Mouse (Mus musculus) embryonic fibroblast, embryonic 13.5 days (primary cell): Measurements from ENCODE around the gene Sik3. TPM values are rescaled to one million over a fixed set of nuclear protein-coding genes. Genes with fewer than 3 reads are reported as not detected.

Source experiments
- H3K27ac ChIP-seq: 2 replicates; pipeline ENCODE4 v1.5.1; 2012; ENCODE audit warnings: low read length, control low read depth, inconsistent platforms; ENCODE audit not compliant: insufficient read depth
- H3K4me1 ChIP-seq: 2 replicates; pipeline ENCODE4 v1.6.1; 2011; ENCODE audit warnings: low read length; ENCODE audit not compliant: control insufficient read depth, insufficient read depth
- H3K4me3 ChIP-seq: 2 replicates; pipeline ENCODE4 v1.5.1; 2011; ENCODE audit warnings: mild to moderate bottlenecking, control low read depth, low read length; ENCODE audit not compliant: insufficient read depth
- CTCF ChIP-seq: IDR thresholded peaks from 2 replicates; pipeline ENCODE4 v1.5.1; 2011; ENCODE audit warnings: mild to moderate bottlenecking, control low read depth, low read length, moderate library complexity, borderline replicate concordance; ENCODE audit not compliant: insufficient read depth
- POLR2A ChIP-seq: IDR thresholded peaks from 2 replicates; pipeline ENCODE4 v1.6.1; 2011; ENCODE audit warnings: low read depth, mild to moderate bottlenecking, control low read depth, low read length, moderate library complexity
- polyA plus RNA-seq: library from polyadenylated mRNA; stranded (reverse); fragments of >200 nt; gene quantifications from 2 replicates; pipeline ENCODE4 v1.2.4, GENCODE M21; 2011; ENCODE audit warnings: low read depth; ENCODE audit not compliant: missing spikeins, insufficient read length

Gene Sik3
- polyA plus RNA-seq = 37.7 and 41.1 TPM in 2 replicates

DNA sequence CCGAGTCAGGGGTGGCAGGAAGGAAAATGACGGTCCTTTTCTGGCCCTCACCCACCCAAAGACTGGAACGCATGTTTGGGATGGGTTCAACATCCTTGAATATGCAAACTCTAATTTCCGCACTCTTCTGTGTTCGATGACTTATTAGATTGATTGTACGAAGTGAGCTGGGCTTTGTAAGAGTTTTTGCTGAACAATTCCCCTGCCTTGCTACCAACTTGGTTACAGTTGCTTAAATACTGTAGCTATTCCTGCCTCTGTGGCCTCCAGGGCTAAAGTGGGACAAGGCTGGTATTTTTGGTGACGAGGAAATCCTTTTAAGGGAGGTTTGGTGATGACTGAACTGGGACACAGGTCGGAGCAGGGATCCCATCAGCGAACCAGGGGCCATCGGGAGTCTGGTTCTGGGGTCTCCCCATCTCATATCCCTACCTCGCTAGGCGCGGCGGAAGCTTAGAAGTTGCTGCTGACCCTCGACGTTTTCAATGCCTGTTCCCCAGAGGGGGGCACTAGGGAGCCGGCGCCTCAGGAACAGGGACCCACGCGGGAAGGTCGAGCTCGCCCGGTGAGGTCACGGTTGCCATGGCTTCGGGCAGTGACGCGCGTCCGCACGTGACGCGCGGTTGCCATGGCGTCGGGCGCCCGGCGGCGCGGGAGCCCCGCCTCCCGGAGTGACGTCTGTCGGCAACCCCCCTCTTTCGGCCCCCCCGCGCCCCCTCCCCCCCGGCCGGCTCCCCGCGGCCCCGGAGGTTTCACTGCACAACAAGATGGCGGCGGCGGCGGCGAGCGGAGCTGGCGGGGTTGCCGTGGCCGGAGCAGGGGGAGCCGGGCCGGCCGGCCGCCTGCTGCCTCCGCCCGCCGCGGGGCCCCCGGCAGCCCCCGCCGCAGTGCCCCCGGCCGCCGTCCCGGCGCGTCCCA, at the start of gene Sik3, which contains the start of gene Pafah1b2:
Gene Sik3, plus strand, starts transcription at position 730 of the 918 bp plus-strand sequence.
Gene Pafah1b2, minus strand, starts transcription at position 600 of the 918 bp plus-strand sequence.
- peak within 1 kb of the TSS; percentile 79 for H3K4me3 ChIP-seq
- peaks cover 18% of the 10 kb centered on the region for H3K4me1 ChIP-seq
- peak within 1 kb of the TSS; percentile 51 for H3K27ac ChIP-seq
- peak; percentile 57 for TF ChIP-seq CTCF
- TF ChIP-seq POLR2A = no peak

DNA sequence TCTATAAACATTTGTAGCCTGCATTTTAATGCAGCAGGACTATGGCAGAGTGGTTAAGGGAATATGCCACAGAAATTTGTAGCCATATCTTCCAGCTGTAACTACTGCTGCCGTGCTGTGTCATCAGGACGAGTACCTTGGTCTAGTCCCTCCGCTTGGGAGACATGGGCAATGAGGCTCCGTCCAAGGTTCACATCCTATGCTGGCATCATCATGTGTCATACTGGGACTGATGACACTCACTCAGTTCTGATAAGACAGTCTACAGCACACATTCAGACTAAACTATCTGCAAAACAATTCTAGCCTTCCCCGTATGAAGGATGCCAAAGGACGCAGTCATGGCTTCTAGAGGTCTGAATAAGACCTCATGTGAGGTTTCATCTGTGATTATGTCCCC, 49.0 kb upstream of the Sik3 start:
- Histone ChIP-seq H3K4me1 (peaks cover 2% of the 10 kb centered on the region; the same call in 1 of the 2 replicates), H3K27ac (no peak overlapping the region), H3K4me3 (no peak overlapping the region)
- TF ChIP-seq CTCF (no peak), POLR2A (no peak)

DNA sequence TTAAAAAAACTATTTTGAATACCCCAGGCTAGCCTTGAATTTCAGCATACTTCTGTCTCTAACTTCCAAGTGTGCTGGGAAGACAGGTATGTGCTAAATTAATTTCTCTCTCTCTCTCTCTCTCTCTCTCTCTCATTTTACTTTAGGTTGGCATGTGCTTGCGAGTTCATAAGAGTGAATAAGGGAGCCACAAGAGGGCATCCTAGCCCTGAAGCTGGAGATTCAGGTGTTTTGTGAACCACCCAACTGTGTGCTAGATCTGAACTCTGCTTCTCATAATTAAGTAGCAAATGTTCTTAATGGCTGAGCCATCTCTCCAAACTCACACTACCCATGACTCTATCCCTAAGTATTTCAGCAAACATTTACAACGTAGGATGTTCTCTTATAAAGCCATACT, 35.7 kb upstream of the Sik3 start:
- TF ChIP-seq POLR2A (no peak), CTCF (no peak)
- no peak overlapping the region for H3K27ac ChIP-seq
- peaks cover 7% of the 10 kb centered on the region for H3K4me1 ChIP-seq
- no peak overlapping the region for H3K4me3 ChIP-seq

- H3K4me3 ChIP-seq = no peak overlapping the region
- no peak for TF ChIP-seq CTCF
- TF ChIP-seq POLR2A = no peak
- peaks cover 10% of the 10 kb centered on the region for H3K4me1 ChIP-seq
- no peak overlapping the region for H3K27ac ChIP-seq
These were observed 32.8 kb upstream of the Sik3 start for GRCm38 (mm10) chr9:45979778-45980177.

GRCm38 (mm10) chr9:45980611-45981010, 32.0 kb upstream of the Sik3 start:
- Histone ChIP-seq H3K27ac (no peak overlapping the region), H3K4me1 (peaks cover 10% of the 10 kb centered on the region), H3K4me3 (no peak overlapping the region)
- TF ChIP-seq CTCF (no peak), POLR2A (no peak)

DNA sequence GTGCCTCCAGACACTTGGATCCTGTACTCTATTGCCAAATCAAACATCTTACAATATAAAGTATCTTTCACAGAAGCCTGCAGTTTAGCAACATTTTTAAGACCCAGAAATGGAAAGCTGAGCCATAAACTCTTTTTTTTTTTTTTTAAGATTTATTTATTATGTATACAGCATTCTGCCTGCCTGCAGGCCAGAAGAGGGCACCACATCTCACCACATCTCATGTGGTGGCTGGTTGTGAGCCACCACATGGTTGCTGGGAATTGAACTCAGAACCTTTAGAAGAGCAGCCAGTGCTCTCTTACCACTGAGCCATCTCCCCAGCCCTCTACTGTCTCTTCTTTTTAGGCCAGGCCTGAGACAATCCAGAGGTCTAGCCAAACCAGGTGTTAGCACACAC, 31.3 kb upstream of the Sik3 start:
- TF ChIP-seq POLR2A = no peak
- peak; percentile 18; the same call in 1 of the 2 replicates for TF ChIP-seq CTCF
- Histone ChIP-seq H3K27ac (no peak overlapping the region), H3K4me1 (peaks cover 10% of the 10 kb centered on the region), H3K4me3 (no peak overlapping the region)

- peak; percentile 47; the same call in 1 of the 2 replicates for TF ChIP-seq POLR2A
- no peak for TF ChIP-seq CTCF
- Histone ChIP-seq H3K27ac (peak overlapping the region; percentile 94), H3K4me3 (peak overlapping the region; percentile 93), H3K4me1 (peaks cover 5% of the 10 kb centered on the region)
These were observed 28.8 kb upstream of the Sik3 start for GRCm38 (mm10) chr9:45983676-45984408.

GRCm38 (mm10) chr9:45984409-45985228, 28.0 kb upstream of the Sik3 start:
- Histone ChIP-seq H3K4me3 (peak overlapping the region; percentile 93), H3K27ac (peak overlapping the region; percentile 94), H3K4me1 (peaks cover 5% of the 10 kb centered on the region)
- TF ChIP-seq CTCF (no peak), POLR2A (peak; percentile 96)

- TF ChIP-seq CTCF = no peak
- no peak; the same call in 1 of the 2 replicates for TF ChIP-seq POLR2A
- H3K4me3 ChIP-seq = peak overlapping the region; percentile 93
These were observed 27.4 kb upstream of the Sik3 start for GRCm38 (mm10) chr9:45985229-45985567.

More at GRCm38 (mm10) chr9:45985229-45985567, 27.4 kb upstream of the Sik3 start:
- Histone ChIP-seq H3K27ac (peak overlapping the region; percentile 94), H3K4me1 (peaks cover 2% of the 10 kb centered on the region)
